19 mouse cellular contexts compared by ENCODE assay signal in the genomic region with DNA sequence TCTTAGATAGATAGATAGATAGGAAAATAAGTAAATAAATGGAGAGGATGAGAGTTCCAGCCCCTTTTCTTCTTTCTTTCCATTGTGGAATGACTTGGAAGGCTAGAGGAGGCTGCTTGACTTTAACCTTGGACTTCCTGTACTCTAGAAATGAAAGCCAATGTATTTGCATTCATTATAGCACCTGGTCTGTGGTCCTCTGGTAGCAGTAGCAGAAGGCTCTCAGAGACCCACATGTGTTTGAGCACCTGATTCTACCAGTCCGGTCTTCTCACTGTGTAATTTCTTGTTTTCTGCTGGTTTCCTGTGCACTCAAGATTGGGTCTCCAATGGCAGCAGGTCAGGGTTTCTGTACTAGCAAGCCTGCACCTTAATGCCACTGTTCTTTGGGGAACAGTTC. TPM values are rescaled to one million over a fixed set of nuclear protein-coding genes. Genes with fewer than 3 reads are reported as not detected.
DNase-seq lines count a peak whose midpoint lies in the region; ATAC-seq and TF ChIP-seq lines count a peak whose summit lies in the region.
"Had no signal": no experiment of that assay in that cellular context is flagged by ENCODE, and none has a peak within 500 bp of the region (broad histone marks: within the 10 kb centered on the region; RNA-seq: fewer than 3 reads in every experiment).

No protein-coding gene starts in this region.

- H3K4me1 ChIP-seq in thymus, adult 2 months (replicated peaks; ENCODE audit: control insufficient read depth, insufficient read depth, low read length): peaks cover 23% of the 10 kb centered on the region
- H3K4me1 ChIP-seq in bone marrow macrophage, adult 2 months (ENCODE audit: control insufficient read depth, insufficient read depth, low read length): peaks cover 75% of the 10 kb centered on the region

- no peak overlapping the region for H3K4me3 ChIP-seq in layer of hippocampus, adult 2 months
- no peak overlapping the region for H3K4me3 ChIP-seq in thymus, adult 2 months (ENCODE audit: control insufficient read depth, insufficient read depth, low read length)
- no peak overlapping the region for H3K4me3 ChIP-seq in bone marrow macrophage, adult 2 months (ENCODE audit: insufficient read depth, low read length)
- H3K4me3 ChIP-seq: embryonic facial prominence, embryonic 15.5 days; heart, embryonic 13.5 days; limb, embryonic 13.5 days had no signal

- no peak for TF ChIP-seq CTCF in layer of hippocampus, adult 2 months (conservative IDR thresholded peaks at IDR 0.05)
- TF ChIP-seq CTCF in thymus, adult 2 months (IDR thresholded peaks at IDR 0.05; ENCODE audit: borderline replicate concordance, control insufficient read depth, extremely low read depth, insufficient read depth, low read length, poor library complexity): no peak
- TF ChIP-seq CTCF in bone marrow macrophage, adult 2 months (IDR thresholded peaks at IDR 0.05; ENCODE audit: low read depth, low read length): no peak

- 3% methylated on average over 1 of the region's 1 CpGs for WGBS in thymus, adult 2 months

- H3K36me3 ChIP-seq in thymus, adult 2 months (ENCODE audit: control insufficient read depth, insufficient read depth, low read length): no peaks in the 10 kb centered on the region
- H3K36me3 ChIP-seq: embryonic facial prominence, embryonic 15.5 days; G1E had no signal

- no peak for ATAC-seq in megakaryocyte-erythroid progenitor cell, adult 5-6 weeks (replicated peaks; ENCODE audit: low FRiP score, low TSS enrichment, poor library complexity, severe bottlenecking)
- ATAC-seq: CD4-positive, CD25-positive, alpha-beta regulatory T cell, adult 4 months had no signal

- H3K27me3 ChIP-seq in thymus, adult 2 months (ENCODE audit: control insufficient read depth, insufficient read depth, low read length): no peaks in the 10 kb centered on the region
- H3K27me3 ChIP-seq: embryonic facial prominence, embryonic 15.5 days; heart, embryonic 13.5 days; limb, embryonic 13.5 days had no signal

- DNase-seq in layer of hippocampus, adult 2 months (ENCODE audit: low spot score in 2 of 2): no peak
- no peak for DNase-seq in layer of hippocampus, adult 9-10 months (ENCODE audit: low spot score)
- no peak for DNase-seq in thymus, adult 2 months
- no peak for DNase-seq in thymus, postnatal 4 days
- DNase-seq in kidney, postnatal 10 days: no peak
- DNase-seq: cerebellum, adult 2 months; cerebellum, postnatal 36 days; heart, postnatal 4 days; kidney, adult 18-20 months; kidney, postnatal 25 days; lung, postnatal 10 days; right cerebral cortex, postnatal 4 days had no signal

- peak overlapping the region; percentile 64 for H3K27ac ChIP-seq in layer of hippocampus, adult 2 months
- peak overlapping the region; percentile 61 for H3K27ac ChIP-seq in thymus, adult 2 months (ENCODE audit: control insufficient read depth, insufficient read depth, low read length)
- peak overlapping the region; percentile 97 for H3K27ac ChIP-seq in bone marrow macrophage, adult 2 months (ENCODE audit: insufficient read depth, low read depth, low read length)
- H3K27ac ChIP-seq: embryonic facial prominence, embryonic 15.5 days; heart, embryonic 13.5 days; limb, embryonic 13.5 days had no signal

- no peak for TF ChIP-seq POLR2A in thymus, adult 2 months (IDR thresholded peaks at IDR 0.05; ENCODE audit: control insufficient read depth, extremely low read depth, insufficient read depth, low read length, poor library complexity)
- TF ChIP-seq POLR2A in bone marrow macrophage, adult 2 months (IDR thresholded peaks at IDR 0.05; ENCODE audit: borderline replicate concordance, low read depth, low read length): no peak

RNA-seq across cellular contexts. Expression of a gene that starts 30.1 kb away (rescaled TPM):
- total RNA-seq in layer of hippocampus, adult 2 months (2021): 10 to 100 TPM; 15.2 to 16.5 TPM
- 15.3 and 15.5 TPM in 2 replicates for polyA plus RNA-seq in thymus, adult 2 months (2012; rRNA removed)
- 80.6 and 83.5 TPM in 2 replicates for polyA plus RNA-seq in bone marrow macrophage, adult 2 months (2012; ENCODE audit: insufficient read depth, insufficient read length, missing spikeins)
- 2.8 and 5.7 TPM in 2 replicates for total RNA-seq in megakaryocyte-erythroid progenitor cell, adult 5-6 weeks (2014; fragmentation: Nextera tagmentation)
- 4.8 and 4.9 TPM in 2 replicates for total RNA-seq in megakaryocyte-erythroid progenitor cell, adult 5-6 weeks (2017)
